Mouse (Mus musculus) heart, embryonic 14.5 days (tissue): ENCODE results near the gene Lsm2. TPM values are rescaled to one million over a fixed set of nuclear protein-coding genes. Genes with fewer than 3 reads are reported as not detected.

Experiments
- ATAC-seq: fragments of 200-750 bp; cut with Nextera tagmentation; 2 replicates; pipeline ENCODE4 v1.8.0; 2017; ENCODE audit warnings: low read depth, moderate TSS enrichment; ENCODE audit not compliant: insufficient number of reproducible peaks, insufficient read depth, low FRiP score
- H3K27ac ChIP-seq, 2 experiments: fragments of 200-500 bp in 1 of 2; fragments of 300-500 bp in 1 of 2; sonication (generic) in 1 of 2; replicated peaks in 1 of 2; 2 replicates each; pipeline ENCODE4 v1.5.1; 2012 to 2014; ENCODE audit warnings: low read depth in 2 of 2, low read length in 2 of 2, control low read depth in 1 of 2, mild to moderate bottlenecking in 1 of 2, mixed read lengths in 1 of 2; ENCODE audit not compliant: control insufficient read depth in 1 of 2, insufficient read depth in 1 of 2
- H3K27me3 ChIP-seq: fragments of 300-500 bp; sonication (generic); 2 replicates; pipeline ENCODE4 v1.6.1; 2014; ENCODE audit warnings: mild to moderate bottlenecking, low read length, control low read depth; ENCODE audit not compliant: control insufficient read depth, insufficient read depth
- H3K36me3 ChIP-seq: fragments of 300-500 bp; sonication (generic); 2 replicates; pipeline ENCODE4 v1.6.1; 2014; ENCODE audit warnings: mild to moderate bottlenecking, control low read depth, low read length, mixed read lengths; ENCODE audit not compliant: control insufficient read depth, insufficient read depth
- H3K4me1 ChIP-seq, 2 experiments: fragments of 200-500 bp in 1 of 2; fragments of 300-500 bp in 1 of 2; sonication (generic) in 1 of 2; 2 replicates each; pipeline ENCODE4 v1.6.1; 2012 to 2014; ENCODE audit warnings: low read length in 2 of 2, control low read depth in 1 of 2, mixed read lengths in 1 of 2; ENCODE audit not compliant: control insufficient read depth in 2 of 2, insufficient read depth in 2 of 2
- H3K4me2 ChIP-seq: fragments of 300-500 bp; sonication (generic); 2 replicates; pipeline ENCODE4 v1.6.1; 2014; ENCODE audit warnings: mild to moderate bottlenecking, low read length
- H3K4me3 ChIP-seq, 2 experiments: fragments of 200-500 bp in 1 of 2; fragments of 300-500 bp in 1 of 2; sonication (generic) in 1 of 2; 2 replicates each; pipeline ENCODE4 v1.5.1; 2012 to 2014; ENCODE audit warnings: low read length in 2 of 2, mild to moderate bottlenecking in 2 of 2, control low read depth in 1 of 2, low read depth in 1 of 2, moderate library complexity in 1 of 2; ENCODE audit not compliant: control insufficient read depth in 1 of 2, insufficient read depth in 1 of 2
- H3K9ac ChIP-seq: fragments of 300-500 bp; sonication (generic); 2 replicates; pipeline ENCODE4 v1.6.1; 2014; ENCODE audit warnings: mild to moderate bottlenecking, low read length
- H3K9me3 ChIP-seq: fragments of 300-500 bp; sonication (generic); 2 replicates; pipeline ENCODE4 v1.6.1; 2016; ENCODE audit warnings: low read length, control low read depth; ENCODE audit not compliant: control insufficient read depth
- WGBS: fragments of 180-500 bp; shearing (Covaris S2); extraction: QIAGEN DNeasy Blood & Tissue Kit; methylation state at CpG from one replicate; pipeline ENCODE4 v1.1.7; 2014; 5-methylcytosine and 5-hydroxymethylcytosine counted together
- polyA plus RNA-seq: library from polyadenylated mRNA; unstranded; fragments of >200 nt; fragmentation: Nextera tagmentation; extraction: Ambion mirVana; gene quantifications from 2 replicates; pipeline ENCODE4 v1.2.1, GENCODE M21; 2014

Gene Lsm2
- polyA plus RNA-seq, 1 experiment from 2014 or later = 136 TPM

GRCm38 (mm10) chr17:35000717-35001451, 19.2 kb downstream of the Lsm2 start, which contains the start of gene Vars:
Gene Vars, plus strand, starts transcription at chr17:35000987.
- Histone ChIP-seq H3K4me3 (peak within 1 kb of the TSS; percentile 74 to 76), H3K27ac (peak within 1 kb of the TSS; percentile 95 to 98), H3K36me3 (peaks cover 40% of the 10 kb centered on the region), H3K4me1 (peaks cover 16 to 48% of the 10 kb centered on the region in 2 experiments), H3K9me3 (no peaks in the 10 kb centered on the region), H3K9ac (peak within 1 kb of the TSS; percentile 93), H3K4me2 (peak within 1 kb of the TSS; percentile 98), H3K27me3 (no peaks in the 10 kb centered on the region)
- ATAC-seq = peak; percentile 88
- under 1% methylated on average over 62 of the region's 83 CpGs for WGBS

- H3K9ac ChIP-seq = peak overlapping the region; percentile 93
- H3K4me2 ChIP-seq = peak overlapping the region; percentile 98
- under 1% methylated on average over 35 of the region's 35 CpGs for WGBS
- peaks cover 46% of the 10 kb centered on the region for H3K36me3 ChIP-seq
- H3K27ac ChIP-seq = peak overlapping the region; percentile 95 to 98
- peaks cover 16 to 47% of the 10 kb centered on the region in 2 experiments for H3K4me1 ChIP-seq
- no peak for ATAC-seq
- H3K4me3 ChIP-seq = peak overlapping the region; percentile 74 to 76
- no peaks in the 10 kb centered on the region for H3K9me3 ChIP-seq
- no peaks in the 10 kb centered on the region for H3K27me3 ChIP-seq
These were observed 19.9 kb downstream of the Lsm2 start for GRCm38 (mm10) chr17:35001452-35002152.

DNA sequence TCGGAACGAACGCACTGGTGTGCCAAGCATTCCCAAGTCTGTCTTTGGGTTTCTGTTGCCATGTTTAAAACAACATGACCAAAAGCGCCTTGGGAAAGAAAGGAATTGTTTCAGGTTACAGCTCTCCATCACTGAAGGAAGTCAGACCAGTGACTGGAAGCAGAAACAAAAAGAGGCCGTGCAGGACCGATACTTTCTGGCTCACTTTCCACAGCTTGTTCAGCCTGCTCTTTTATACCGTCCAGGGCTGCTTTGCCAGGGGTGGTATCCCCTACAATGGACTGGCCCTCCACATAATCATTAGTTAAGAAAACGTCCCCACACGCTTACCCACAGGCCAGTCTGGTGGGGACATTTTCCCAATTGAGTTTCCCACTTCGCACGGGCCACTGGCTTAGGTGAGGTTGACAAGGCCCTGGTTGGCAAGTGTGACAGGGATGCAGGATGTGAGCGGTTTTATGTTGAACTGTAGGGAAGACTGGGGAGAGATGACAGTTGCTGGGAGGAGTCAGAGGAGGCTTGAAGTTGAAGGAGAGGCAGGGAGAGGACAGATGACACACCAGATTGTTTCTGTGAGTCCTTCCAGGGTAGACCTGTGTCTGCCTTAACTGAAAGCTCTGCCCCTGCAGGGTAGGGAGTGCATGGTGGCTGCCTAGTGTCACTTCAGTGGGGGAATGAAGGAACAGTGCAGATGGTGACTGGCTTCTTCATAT, 20.6 kb downstream of the Lsm2 start:
- Histone ChIP-seq H3K4me3 (peak overlapping the region; percentile 74 to 76), H3K27ac (peak overlapping the region; percentile 9 to 98; a peak in 3 of 4 replicates), H3K9ac (peak overlapping the region; percentile 93), H3K36me3 (peaks cover 52% of the 10 kb centered on the region), H3K9me3 (no peaks in the 10 kb centered on the region), H3K4me2 (peak overlapping the region; percentile 98), H3K4me1 (peaks cover 14 to 40% of the 10 kb centered on the region in 2 experiments), H3K27me3 (no peaks in the 10 kb centered on the region)
- WGBS = 9% methylated on average over 12 of the region's 12 CpGs
- no peak for ATAC-seq

GRCm38 (mm10) chr17:35003022-35003838, 21.6 kb downstream of the Lsm2 start:
- H3K27me3 ChIP-seq = no peaks in the 10 kb centered on the region
- peaks cover 14 to 35% of the 10 kb centered on the region in 2 experiments for H3K4me1 ChIP-seq
- H3K27ac ChIP-seq = no peak overlapping the region
- peak overlapping the region; percentile 93; the same call in 1 of the 2 replicates for H3K9ac ChIP-seq
- peak overlapping the region; percentile 98 for H3K4me2 ChIP-seq
- no peak for ATAC-seq
- H3K4me3 ChIP-seq = peak overlapping the region in 1 of 2 experiments; percentile 74; a peak in 1 of 4 replicates
- no peaks in the 10 kb centered on the region for H3K9me3 ChIP-seq
- 56% methylated on average over 9 of the region's 9 CpGs for WGBS
- H3K36me3 ChIP-seq = peaks cover 52% of the 10 kb centered on the region

DNA sequence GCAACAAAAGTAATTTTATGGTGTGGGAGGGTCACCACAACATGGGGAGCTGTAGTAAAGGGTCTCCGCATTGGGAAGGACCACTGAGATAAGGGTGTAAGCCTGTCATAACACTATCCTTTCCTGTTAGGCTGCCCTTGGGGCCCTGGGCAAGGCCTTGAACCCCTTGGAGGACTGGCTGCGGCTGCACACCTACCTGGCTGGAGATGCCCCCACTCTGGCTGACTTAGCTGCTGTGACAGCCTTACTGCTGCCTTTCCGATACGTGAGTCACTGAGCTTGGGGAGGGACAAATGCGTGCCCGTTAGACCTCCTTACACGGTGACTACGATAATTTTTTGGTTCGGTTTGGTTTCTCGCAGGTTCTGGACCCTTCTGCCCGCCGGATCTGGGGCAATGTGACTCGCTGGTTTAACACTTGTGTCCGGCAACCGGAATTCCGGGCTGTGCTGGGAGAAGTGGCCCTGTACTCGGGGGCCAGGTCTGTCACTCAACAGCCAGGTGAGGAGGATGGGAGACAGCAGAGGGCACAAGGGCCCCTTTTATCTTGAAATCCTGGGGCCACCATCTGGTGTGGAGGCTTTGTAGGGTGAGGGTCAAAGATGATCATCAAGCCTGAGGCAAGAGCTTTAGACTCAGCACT, 22.5 kb downstream of the Lsm2 start:
- ATAC-seq = no peak
- no peaks in the 10 kb centered on the region for H3K27me3 ChIP-seq
- WGBS = 93% methylated on average over 17 of the region's 17 CpGs
- H3K4me1 ChIP-seq = peaks cover 14 to 28% of the 10 kb centered on the region in 2 experiments
- H3K27ac ChIP-seq = no peak overlapping the region
- no peak overlapping the region for H3K9ac ChIP-seq
- H3K4me3 ChIP-seq = no peak overlapping the region
- no peak overlapping the region for H3K4me2 ChIP-seq
- H3K9me3 ChIP-seq = no peaks in the 10 kb centered on the region
- H3K36me3 ChIP-seq = peaks cover 53% of the 10 kb centered on the region

DNA sequence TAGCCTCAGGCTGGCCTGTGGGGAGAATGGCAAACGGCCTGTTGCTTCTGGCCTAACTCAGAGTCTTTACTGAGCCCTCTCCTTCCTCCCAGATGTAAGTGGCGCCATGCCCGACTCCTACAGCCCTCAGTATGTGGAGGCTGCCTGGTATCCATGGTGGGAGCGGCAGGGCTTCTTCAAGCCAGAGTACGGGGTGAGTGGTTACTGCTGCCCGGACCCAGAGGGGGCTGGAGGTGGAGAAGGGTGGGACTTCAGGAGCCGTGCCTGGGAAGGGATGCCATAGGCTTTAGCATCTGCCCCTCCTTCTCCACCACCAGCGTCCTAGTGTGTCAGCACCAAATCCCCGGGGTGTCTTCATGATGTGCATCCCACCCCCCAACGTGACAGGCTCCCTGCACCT, 23.5 kb downstream of the Lsm2 start:
- H3K4me1 ChIP-seq = peaks cover 7 to 18% of the 10 kb centered on the region in 2 experiments
- H3K9ac ChIP-seq = no peak overlapping the region
- H3K27ac ChIP-seq = no peak overlapping the region
- no peaks in the 10 kb centered on the region for H3K9me3 ChIP-seq
- no peak overlapping the region for H3K4me2 ChIP-seq
- no peaks in the 10 kb centered on the region for H3K27me3 ChIP-seq
- H3K36me3 ChIP-seq = peaks cover 63% of the 10 kb centered on the region
- H3K4me3 ChIP-seq = no peak overlapping the region
- no peak for ATAC-seq
- 86% methylated on average over 10 of the region's 10 CpGs for WGBS
